Mouse (Mus musculus) brain, adult 2 months (tissue): ENCODE data around the gene Mapk12.
A peak's percentile ranks its signal among the peaks of the same experiment; 100 is the strongest.

Experiments
- DNase-seq: peaks from one replicate; pipeline ENCODE4 v3.0.0; 2011; ENCODE audit warnings: low read depth, low spot score

Mapk12 gene

DNA sequence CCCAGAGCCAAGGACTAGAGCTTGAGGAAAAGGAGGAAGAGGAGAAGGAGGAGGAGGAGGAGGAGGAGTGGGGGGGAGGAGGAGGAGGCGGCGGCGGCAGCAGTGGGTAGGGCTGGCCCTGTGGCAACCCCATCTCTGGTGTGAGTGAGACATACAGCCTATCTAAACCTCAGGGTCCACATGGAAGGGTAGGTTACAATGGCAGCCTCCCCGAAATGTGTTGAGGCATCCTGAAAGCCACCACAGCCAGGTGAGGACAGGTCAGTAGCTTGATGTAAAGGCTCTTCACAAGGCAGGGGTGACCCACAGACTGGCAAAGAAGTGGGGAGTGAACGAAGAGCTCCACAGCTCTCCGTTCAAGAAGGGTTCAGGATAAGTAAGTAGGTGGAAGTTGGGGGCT, 2.0 kb downstream of the Mapk12 start:
- DNase-seq = no peak

GRCm38 (mm10) chr15:89138046-89138405, 2.5 kb downstream of the Mapk12 start:
- peak; percentile 67 for DNase-seq

GRCm38 (mm10) chr15:89137378-89138045, 3.0 kb downstream of the Mapk12 start:
- peak; percentile 82 for DNase-seq

- no peak for DNase-seq
These were observed 3.9 kb downstream of the Mapk12 start for GRCm38 (mm10) chr15:89136461-89137155.

DNA sequence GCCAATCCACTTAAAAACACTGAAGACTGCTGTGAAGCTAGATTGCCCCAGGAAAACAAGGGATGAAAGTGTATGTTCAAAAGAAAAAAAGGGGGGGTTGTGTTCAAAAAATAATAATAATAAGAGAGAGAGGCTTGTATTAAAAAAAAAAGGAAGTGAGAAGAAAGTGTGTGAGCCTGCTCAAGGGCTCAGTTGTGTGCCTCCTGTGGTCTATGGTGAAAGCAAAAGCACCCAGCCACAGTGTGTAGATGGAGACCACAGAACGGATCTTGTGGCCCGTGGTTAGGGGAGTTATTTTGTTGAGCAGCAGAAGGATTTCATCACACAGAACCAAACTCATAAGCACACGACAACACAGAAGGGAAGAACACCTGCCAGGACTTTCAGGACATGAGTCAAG, 9.2 kb downstream of the Mapk12 start:
- no peak for DNase-seq

- DNase-seq = no peak
These were observed 10.3 kb downstream of the Mapk12 start for GRCm38 (mm10) chr15:89130245-89130644.

DNA sequence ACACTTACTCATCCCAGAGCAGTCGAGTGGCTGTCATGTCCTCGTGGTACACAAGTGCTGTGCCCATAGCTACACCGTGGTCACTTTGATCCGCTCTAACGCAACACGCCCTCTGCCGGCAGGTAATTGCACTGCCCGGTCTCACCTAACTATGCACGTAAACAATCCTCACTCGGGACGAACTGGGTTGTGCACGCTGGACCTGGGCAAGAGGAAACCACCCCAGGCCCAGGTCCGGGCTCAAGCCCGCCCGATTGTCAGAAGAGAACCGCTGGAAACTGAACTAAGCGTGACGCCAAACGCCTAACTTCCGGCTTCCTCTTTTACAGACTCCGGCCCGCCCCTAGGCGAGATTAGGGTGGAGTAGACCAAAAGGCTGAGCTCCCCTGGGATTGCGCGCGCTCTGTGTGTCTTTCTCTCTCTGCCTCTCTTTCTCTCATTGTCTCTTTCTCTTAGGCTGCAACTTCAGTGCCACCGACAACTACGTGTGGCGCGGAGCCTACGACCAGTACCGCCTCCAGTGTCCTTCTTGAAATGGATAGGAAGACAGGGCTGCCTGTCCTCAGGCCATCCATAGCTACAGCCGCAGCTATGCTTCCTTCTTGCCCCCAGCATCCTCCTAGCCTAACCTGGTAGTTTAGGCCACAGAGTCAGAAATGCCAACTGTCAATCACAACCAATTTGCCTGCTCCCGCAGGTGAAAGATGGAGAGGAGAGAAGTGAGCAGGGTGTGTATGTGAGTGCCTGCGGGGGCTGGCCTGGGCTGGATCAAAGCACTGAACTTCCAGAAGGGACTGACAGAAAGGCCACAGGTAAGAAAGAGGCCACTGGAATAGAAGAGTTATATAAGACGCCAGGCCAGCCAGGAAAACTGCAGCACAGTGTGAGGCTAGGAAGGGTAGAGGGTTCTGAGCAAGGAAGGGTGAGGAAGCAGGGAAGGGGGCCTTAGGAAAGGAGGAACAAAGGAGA, 11.8 kb downstream of the Mapk12 start, which contains the start of gene Hdac10:
Hdac10 (minus strand) TSS at position 319 of the 969 bp plus-strand sequence.
- DNase-seq = peak; percentile 94

DNA sequence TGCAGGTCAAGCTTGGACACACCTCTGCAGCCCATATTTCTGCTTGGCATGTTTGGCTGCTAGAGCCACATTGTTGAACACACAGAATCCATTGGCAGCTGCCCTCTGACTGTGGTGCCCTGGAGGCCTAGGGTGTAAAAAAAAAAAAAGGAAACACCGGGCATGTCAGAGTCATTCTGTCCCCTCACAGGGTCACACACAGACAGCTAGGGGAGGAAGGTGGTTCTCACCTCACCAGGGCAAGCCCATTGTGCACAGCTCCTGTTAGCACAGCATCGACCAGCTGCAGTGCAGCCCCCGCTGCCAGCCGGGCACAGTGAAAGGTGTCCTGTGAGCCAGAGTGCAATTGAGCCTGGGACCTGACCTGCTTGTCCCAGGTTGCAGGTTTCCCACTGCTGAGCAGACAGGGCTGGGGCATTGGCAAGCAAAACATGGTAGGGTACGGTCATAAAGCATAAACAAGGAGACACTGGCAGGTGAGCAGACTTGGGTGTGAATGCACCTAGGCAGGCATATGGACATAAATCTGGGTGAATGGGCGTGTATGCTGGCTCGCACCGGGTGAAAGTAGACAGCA, 13.1 kb downstream of the Mapk12 start:
- DNase-seq = no peak

DNA sequence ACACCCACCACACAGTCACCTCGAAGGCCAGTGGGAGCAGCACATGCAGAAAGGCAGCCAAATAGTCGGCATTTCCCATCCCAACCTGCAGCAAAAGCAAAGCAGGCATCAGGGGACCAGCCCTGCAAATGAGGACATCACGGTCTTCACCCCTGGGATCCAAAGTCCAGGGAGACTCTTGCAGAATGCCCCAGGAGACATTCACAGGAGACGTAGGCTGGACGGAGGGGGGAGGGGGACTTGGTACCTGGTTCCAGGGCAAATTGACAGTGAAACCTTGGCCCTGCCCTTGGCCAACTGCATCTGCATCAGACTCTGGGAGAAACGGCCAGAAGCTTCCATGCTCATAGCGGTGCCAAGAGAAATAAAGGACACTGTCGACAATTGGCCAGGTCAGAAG, 13.9 kb downstream of the Mapk12 start:
- no peak for DNase-seq

DNA sequence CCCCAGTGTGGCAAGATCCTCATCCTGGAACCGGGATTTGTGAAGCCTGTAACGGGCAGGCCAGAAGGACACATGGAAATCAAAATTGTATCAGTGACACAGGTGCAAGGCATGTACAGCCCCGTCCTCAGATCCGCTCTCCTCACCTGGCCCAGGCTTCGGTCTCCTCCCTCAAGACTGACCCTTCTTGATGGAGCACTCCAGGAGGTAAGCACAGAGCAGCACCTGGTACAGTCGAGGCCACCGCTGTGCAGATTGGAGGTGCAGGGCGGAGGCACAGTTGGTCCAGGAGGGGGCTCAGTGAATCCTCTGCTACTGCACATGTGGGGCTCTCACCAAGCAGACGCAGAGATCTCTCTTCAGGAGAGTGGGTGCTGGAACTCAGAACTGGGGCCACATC, 15.2 kb downstream of the Mapk12 start:
- DNase-seq = no peak

GRCm38 (mm10) chr15:89124312-89124711, 16.2 kb downstream of the Mapk12 start:
- no peak for DNase-seq

DNA sequence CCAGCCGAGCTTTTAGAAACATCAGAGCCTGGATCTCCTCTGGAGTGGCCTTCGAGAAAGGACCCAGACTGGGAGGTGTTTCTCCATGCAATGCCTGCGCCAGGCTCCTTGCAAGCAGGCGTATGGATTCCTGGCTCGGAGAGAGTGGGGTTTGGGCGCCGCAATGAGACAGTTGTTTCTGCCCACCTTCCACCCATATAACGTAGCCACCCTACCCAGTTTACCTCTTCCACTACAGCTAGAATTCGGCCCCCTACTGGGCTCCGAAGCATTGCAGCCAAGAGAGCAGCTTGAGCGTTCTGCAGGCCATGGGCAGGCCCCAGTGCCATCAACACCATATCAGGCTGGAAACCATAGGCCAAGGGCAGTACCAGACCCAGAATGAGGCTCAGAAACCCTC, 16.9 kb downstream of the Mapk12 start:
- DNase-seq = peak; percentile 82

DNA sequence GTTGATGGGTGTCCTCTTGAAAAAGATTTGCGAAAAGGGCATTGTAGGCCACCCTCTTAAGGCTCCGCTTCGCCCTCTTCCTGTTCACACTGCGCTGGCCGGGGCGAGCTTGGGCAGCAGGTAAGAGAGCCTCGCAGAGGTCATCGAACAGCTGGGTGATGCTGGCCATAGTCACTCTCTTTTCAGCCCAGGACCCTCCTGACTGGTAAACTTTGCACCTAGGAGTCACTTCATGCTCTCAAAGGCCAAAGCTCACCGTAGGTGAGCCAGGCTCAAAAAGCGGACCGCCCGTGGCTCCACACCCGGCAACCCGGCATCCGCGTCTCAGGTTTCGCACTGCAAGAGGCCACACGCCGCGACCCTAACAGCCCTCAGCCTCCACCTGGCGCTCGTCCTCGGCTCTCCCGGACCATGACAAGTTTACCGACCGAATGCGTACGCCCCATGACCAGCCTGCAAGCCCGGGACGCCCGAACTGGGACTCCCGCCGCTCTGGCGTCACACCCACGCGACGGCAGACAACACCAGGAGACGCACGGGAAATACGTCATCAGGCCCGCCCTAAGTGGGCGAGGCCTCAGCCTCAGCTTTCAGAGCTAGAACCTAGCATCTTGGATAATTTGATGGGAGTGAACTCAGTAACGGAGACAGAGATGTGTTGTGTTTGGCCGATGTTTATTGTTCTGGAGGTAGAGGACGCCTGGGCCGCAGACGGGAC, 17.7 kb downstream of the Mapk12 start, which contains the start of gene Tubgcp6:
Tubgcp6 (minus strand) TSS at position 464 of the 718 bp plus-strand sequence.
- peak; percentile 99 for DNase-seq

- DNase-seq = no peak
These were observed 22.5 kb downstream of the Mapk12 start for GRCm38 (mm10) chr15:89118007-89118406.

- peak; percentile 81 for DNase-seq
These were observed 30.4 kb downstream of the Mapk12 start for GRCm38 (mm10) chr15:89110147-89110546.

DNA sequence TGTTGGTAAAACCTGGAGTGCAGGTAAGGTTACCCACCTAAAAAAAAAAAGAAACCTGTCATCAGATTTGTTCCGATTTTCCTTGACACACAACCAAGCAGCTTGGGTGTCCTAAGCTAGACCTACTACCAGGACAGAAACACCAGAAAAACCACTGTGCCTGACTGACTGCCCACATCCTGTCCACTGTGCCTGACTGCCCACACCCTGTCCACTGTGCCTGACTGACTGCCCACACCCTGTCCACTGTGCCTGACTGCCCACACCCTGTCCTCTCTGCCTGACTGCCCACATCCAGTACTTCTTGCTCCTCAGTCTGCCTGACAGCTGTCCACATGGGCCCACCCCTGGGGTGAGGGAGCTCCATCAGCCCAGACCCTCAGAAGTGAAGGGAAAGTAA, 33.5 kb downstream of the Mapk12 start:
- no peak for DNase-seq

- peak; percentile 96 for DNase-seq
These were observed 34.4 kb downstream of the Mapk12 start for GRCm38 (mm10) chr15:89106073-89106472.

DNA sequence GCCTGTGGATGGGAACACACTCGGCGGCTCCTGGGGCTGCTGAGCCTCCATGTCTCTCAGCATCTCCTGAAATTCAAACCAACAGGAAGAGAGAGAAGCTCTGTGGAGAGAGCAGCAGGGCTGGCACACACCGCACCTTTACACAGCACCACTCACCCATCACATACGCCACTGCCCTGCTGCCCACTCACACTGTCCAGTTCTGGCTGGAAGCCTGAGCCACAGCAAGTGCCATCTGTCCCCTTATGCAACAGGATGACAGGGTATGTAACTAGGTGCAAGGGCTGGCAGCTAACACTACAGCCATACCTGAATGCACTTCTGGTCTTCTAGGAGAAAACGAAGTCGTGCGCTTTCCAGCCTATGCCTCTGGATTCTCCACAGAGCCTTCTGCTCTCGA, 36.1 kb downstream of the Mapk12 start:
- DNase-seq = peak; percentile 98

- DNase-seq = peak; percentile 83
These were observed 36.6 kb downstream of the Mapk12 start for GRCm38 (mm10) chr15:89103921-89104320.

DNA sequence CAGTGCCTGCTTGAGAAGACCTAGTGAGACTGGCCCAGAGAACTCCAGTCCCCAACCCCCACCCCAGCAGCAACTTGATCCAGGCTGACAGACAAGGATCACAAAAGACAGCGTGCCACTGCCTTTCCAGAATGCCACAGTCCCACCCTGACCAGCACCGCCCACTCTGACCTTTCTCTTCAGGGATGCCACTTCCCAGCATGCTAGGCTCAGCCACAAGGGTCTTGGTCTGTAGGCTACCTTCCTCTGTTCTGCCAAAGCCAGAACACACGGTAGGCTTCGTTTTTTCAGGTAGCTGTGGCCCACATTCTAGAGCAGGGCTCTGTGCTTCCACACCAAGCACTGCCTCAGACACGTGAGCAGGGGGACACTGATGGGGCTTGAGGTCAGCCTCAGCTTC, 37.9 kb downstream of the Mapk12 start:
- DNase-seq = no peak

DNA sequence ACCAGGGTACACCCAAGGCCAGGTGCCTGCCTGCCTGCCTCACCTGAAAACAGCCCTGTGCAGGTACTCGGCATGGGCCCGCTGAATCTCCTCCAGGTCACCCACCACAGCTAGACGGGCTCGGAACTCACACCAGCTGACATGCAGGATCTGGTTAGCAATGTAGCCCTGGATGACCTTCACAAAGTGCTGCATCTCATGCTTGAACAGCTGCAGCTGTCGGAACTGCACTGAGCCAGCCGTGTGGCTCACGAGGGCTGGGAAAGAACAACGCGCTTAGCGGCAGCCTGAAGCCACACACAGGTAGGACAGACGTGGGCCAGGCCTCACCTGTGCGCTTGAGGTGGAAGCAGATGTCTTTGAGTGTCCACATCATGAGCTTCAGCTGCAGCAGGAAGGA, 39.7 kb downstream of the Mapk12 start:
- DNase-seq = no peak
